Mouse (Mus musculus) adipose tissue, adult 10 weeks (tissue): ENCODE data around the gene Aqp5. TPM values are rescaled to one million over a fixed set of nuclear protein-coding genes. Genes with fewer than 3 reads are reported as not detected.

Experiments used
- polyA plus RNA-seq: library from polyadenylated mRNA; stranded (reverse); fragments of 350-450 nt; fragmentation: Illumina TruSeq; extraction: RNeasy Lipid Tissue Mini Kit (QIAGEN cat#74804); gene quantifications from one replicate; pipeline ENCODE4 v1.2.3, GENCODE M21; 2014; ENCODE audit warnings: low read depth, low replicate concordance

Aqp5 gene
- 2.5 TPM for polyA plus RNA-seq

DNA sequence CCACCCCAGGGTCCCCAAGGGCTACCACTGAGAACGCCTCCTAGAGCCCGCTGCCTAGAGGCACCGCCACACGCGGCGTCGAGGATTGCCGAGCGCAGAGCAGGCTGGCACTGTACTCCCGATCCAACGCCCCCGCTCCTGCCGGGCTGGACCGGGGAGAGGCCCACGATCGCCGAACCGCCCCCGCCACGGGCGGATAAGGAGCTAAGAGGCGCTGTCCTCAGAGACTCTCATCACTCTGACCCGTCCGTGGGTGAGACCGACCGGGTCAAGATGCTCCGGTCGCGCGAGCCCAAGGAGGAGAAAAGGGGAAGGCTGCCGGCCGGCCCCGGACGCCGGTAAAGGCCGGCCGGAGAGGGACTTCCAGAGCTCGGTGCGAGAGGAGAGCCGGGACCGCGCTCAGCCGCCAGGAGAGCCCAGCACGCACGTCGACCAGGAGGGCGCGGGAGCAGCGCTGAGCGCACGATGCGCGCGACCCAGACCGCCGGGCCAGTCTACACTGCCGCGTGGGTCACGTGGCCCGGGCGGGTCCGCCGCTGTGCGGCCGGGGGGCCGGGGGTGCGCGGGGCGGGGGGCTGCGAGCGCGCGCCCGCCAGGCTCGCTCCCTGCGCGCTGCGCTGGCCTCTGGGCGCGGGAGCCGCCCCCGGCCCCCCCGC is at the start of gene Aqp5:
Aqp5 (plus strand) TSS at position 354 of the 656 bp plus-strand sequence.

GRCm38 (mm10) chr15:99578802-99579485 is 11.6 kb upstream of the Aqp5 start, which contains the start of gene Aqp2:
Aqp2 (plus strand) TSS chr15:99579055.

DNA sequence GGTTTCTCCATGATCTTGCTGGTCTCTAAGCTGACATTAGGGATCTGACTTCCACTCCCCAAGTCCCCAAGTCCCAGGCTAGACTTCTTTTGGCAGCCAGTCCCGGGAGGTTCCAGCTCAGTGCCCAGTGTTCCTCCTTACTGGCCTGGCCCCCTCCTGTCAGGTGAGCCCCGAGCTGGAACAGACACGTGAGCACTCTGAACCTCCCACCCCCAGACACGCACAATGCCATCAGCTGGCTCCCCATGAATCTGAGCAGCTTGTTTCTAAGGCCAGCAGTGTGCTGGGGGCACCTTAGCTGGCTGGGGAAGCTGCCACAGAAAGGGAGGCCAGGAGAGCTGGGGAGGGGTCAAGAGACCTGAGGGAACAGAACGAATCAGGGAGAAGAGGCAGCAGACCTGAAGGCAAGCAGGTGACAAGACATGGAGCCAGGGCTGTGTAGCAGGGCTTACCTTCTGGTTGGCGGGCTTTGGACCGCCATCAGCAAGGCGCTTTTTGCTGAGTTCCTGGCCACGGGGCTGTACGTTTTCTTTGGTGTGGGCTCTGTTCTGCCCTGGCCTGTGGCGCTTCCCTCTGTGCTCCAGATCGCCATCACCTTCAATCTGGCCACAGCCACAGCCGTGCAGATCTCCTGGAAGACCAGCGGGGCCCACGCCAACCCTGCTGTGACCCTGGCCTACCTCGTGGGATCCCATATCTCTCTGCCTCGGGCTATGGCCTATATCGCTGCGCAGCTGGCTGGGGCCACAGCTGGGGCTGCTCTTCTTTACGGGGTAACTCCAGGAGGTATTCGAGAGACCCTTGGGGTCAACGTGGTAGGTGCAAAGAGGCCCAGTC is 10.6 kb downstream of the Aqp5 start, which contains the start of gene Aqp6:
Aqp6 (plus strand) TSS at position 415 of the 837 bp plus-strand sequence.

Other genes with a start within 250 kb of the Aqp5 start
- gene Fmnl3, start 220.3 kb upstream of the Aqp5 start, polyA plus RNA-seq = 20.8 TPM
- 638 TPM for gene Tmbim6, start 197.9 kb upstream of the Aqp5 start, polyA plus RNA-seq
- 4.5 TPM for gene Nckap5l, start 133.0 kb upstream of the Aqp5 start, polyA plus RNA-seq
- gene Bcdin3d, start 116.1 kb upstream of the Aqp5 start, polyA plus RNA-seq = 7.4 TPM
- 25.0 TPM for gene Faim2, start 62.6 kb upstream of the Aqp5 start, polyA plus RNA-seq
- 1.2 TPM for gene Aqp2, start 11.7 kb upstream of the Aqp5 start, polyA plus RNA-seq
- 7.6 TPM for gene Aqp6, start 10.6 kb downstream of the Aqp5 start, polyA plus RNA-seq
- 4.6 TPM for gene Racgap1, start 60.9 kb downstream of the Aqp5 start, polyA plus RNA-seq
- not detected for gene Asic1, start 79.6 kb downstream of the Aqp5 start, polyA plus RNA-seq
- gene Smarcd1, start 111.3 kb downstream of the Aqp5 start, polyA plus RNA-seq = 17.2 TPM
- gene Gm17349, start 114.7 kb downstream of the Aqp5 start, polyA plus RNA-seq = not detected
- gene Gpd1, start 126.7 kb downstream of the Aqp5 start, polyA plus RNA-seq = 164 TPM
- 110 TPM for gene Cox14, start 134.8 kb downstream of the Aqp5 start, polyA plus RNA-seq
- gene Cers5, start 182.1 kb downstream of the Aqp5 start, polyA plus RNA-seq = 59.7 TPM